Mouse (Mus musculus) olfactory bulb, adult 2 months (tissue): ENCODE data around the gene Vmn1r85. TPM values are rescaled to one million over a fixed set of nuclear protein-coding genes. Genes with fewer than 3 reads are reported as not detected.

Experiments
- H3K27ac ChIP-seq: fragments of 200-500 bp; 2 replicates; pipeline ENCODE4 v1.5.1; 2012; ENCODE audit warnings: low read depth, low read length; ENCODE audit not compliant: insufficient read depth
- H3K4me1 ChIP-seq: fragments of 200-500 bp; 2 replicates; pipeline ENCODE4 v1.6.1; 2012; ENCODE audit warnings: low read length; ENCODE audit not compliant: control insufficient read depth, insufficient read depth
- H3K4me3 ChIP-seq: fragments of 200-500 bp; 2 replicates; pipeline ENCODE4 v1.5.1; 2012; ENCODE audit warnings: mild to moderate bottlenecking, low read depth, low read length, moderate library complexity; ENCODE audit not compliant: insufficient read depth
- CTCF ChIP-seq: fragments of 200-500 bp; IDR thresholded peaks from 2 replicates; pipeline ENCODE4 v1.5.1; 2012; ENCODE audit warnings: low read depth, mild to moderate bottlenecking, low read length, moderate library complexity; ENCODE audit not compliant: insufficient read depth
- POLR2A ChIP-seq: fragments of 200-500 bp; IDR thresholded peaks from 2 replicates; pipeline ENCODE4 v1.6.1; 2012; ENCODE audit warnings: mild to moderate bottlenecking, low read depth, low read length, moderate library complexity; ENCODE audit not compliant: insufficient read depth
- WGBS: fragments of 180-500 bp; shearing (Covaris S2); methylation state at CpG from one replicate; pipeline ENCODE4 v1.1.7; 2018; 5-methylcytosine and 5-hydroxymethylcytosine counted together
- polyA plus RNA-seq: library from polyadenylated mRNA; stranded (reverse); fragments of >200 nt; gene quantifications from 2 replicates; pipeline ENCODE4 v1.2.4, GENCODE M21; 2012; ENCODE audit warnings: low replicate concordance; ENCODE audit not compliant: missing spikeins, insufficient read depth, insufficient read length

The Vmn1r85 gene
- polyA plus RNA-seq, 1 experiment: not detected

- peak; percentile 40 for TF ChIP-seq POLR2A
- no peak for TF ChIP-seq CTCF
- Histone ChIP-seq H3K4me1 (no peaks in the 10 kb centered on the region), H3K27ac (peak within 1 kb of the TSS; percentile 98), H3K4me3 (peak within 1 kb of the TSS; percentile 83)
- WGBS: under 1% methylated on average over 41 of the region's 41 CpGs
Observed at GRCm38 (mm10) chr7:13054287-13055010, 40.5 kb downstream of the Vmn1r85 start, which contains the start of gene Mzf1. Gene Mzf1 (minus strand): TSS chr7:13054764.

- Histone ChIP-seq H3K4me1 (no peaks in the 10 kb centered on the region), H3K4me3 (peak overlapping the region; percentile 83), H3K27ac (peak overlapping the region; percentile 98)
- under 1% methylated on average over 15 of the region's 15 CpGs for WGBS
- TF ChIP-seq CTCF (no peak), POLR2A (0 out of 2 replicates have a peak, but pooled peaks have one; percentile 44)
Observed at GRCm38 (mm10) chr7:13053961-13054286, 41.0 kb downstream of the Vmn1r85 start.

- no peak overlapping the region for H3K4me3 ChIP-seq
- H3K4me1 ChIP-seq: no peaks in the 10 kb centered on the region
- 95% methylated on average over 2 of the region's 2 CpGs for WGBS
- no peak overlapping the region for H3K27ac ChIP-seq
- TF ChIP-seq CTCF (no peak), POLR2A (no peak)
Observed at GRCm38 (mm10) chr7:13053501-13053900, 41.5 kb downstream of the Vmn1r85 start.

- H3K4me3 ChIP-seq: no peak overlapping the region
- TF ChIP-seq POLR2A (no peak), CTCF (no peak)
- no peaks in the 10 kb centered on the region for H3K4me1 ChIP-seq
- no peak overlapping the region for H3K27ac ChIP-seq
- WGBS: 88% methylated on average over 13 of the region's 13 CpGs
Observed at GRCm38 (mm10) chr7:13053001-13053400, 42.0 kb downstream of the Vmn1r85 start.

- 5% methylated on average over 2 of the region's 2 CpGs for WGBS
- TF ChIP-seq CTCF: no peak
- TF ChIP-seq POLR2A: no peak
- Histone ChIP-seq H3K4me3 (no peak overlapping the region), H3K4me1 (peaks cover 15% of the 10 kb centered on the region), H3K27ac (no peak overlapping the region)
Observed at GRCm38 (mm10) chr7:13046084-13046483, 48.9 kb downstream of the Vmn1r85 start.

- WGBS: 8% methylated on average over 23 of the region's 23 CpGs
- TF ChIP-seq CTCF (no peak), POLR2A (no peak)
- H3K4me3 ChIP-seq: peak overlapping the region; percentile 49
- H3K4me1 ChIP-seq: peaks cover 15% of the 10 kb centered on the region
- 0 out of 2 replicates have a peak overlapping the region, but pooled peaks have one; percentile 4 for H3K27ac ChIP-seq
Observed at GRCm38 (mm10) chr7:13044254-13044625, 50.7 kb downstream of the Vmn1r85 start.

- H3K4me1 ChIP-seq: peaks cover 19% of the 10 kb centered on the region
- 0 out of 2 replicates have a peak overlapping the region, but pooled peaks have one; percentile 4 for H3K27ac ChIP-seq
- WGBS: 9% methylated on average over 88 of the region's 88 CpGs
- H3K4me3 ChIP-seq: peak overlapping the region; percentile 49
- TF ChIP-seq POLR2A: peak; percentile 16; the same call in 1 of the 2 replicates
- no peak for TF ChIP-seq CTCF
Observed at GRCm38 (mm10) chr7:13043445-13044253, 51.3 kb downstream of the Vmn1r85 start.

GRCm38 (mm10) chr7:13043120-13043444 is 51.9 kb downstream of the Vmn1r85 start:
- Histone ChIP-seq H3K4me1 (peaks cover 19% of the 10 kb centered on the region), H3K27ac (no peak overlapping the region), H3K4me3 (peak overlapping the region; percentile 49; the same call in 1 of the 2 replicates)
- WGBS: 71% methylated on average over 16 of the region's 16 CpGs
- no peak for TF ChIP-seq POLR2A
- no peak for TF ChIP-seq CTCF

- Histone ChIP-seq H3K27ac (no peak overlapping the region), H3K4me1 (peaks cover 19% of the 10 kb centered on the region), H3K4me3 (no peak overlapping the region)
- WGBS: 85% methylated on average over 6 of the region's 6 CpGs
- no peak for TF ChIP-seq POLR2A
- TF ChIP-seq CTCF: no peak
Observed at GRCm38 (mm10) chr7:13042511-13042910, 52.5 kb downstream of the Vmn1r85 start.
